Mouse (Mus musculus): ENCODE results near the gene Fig4.

DNA sequence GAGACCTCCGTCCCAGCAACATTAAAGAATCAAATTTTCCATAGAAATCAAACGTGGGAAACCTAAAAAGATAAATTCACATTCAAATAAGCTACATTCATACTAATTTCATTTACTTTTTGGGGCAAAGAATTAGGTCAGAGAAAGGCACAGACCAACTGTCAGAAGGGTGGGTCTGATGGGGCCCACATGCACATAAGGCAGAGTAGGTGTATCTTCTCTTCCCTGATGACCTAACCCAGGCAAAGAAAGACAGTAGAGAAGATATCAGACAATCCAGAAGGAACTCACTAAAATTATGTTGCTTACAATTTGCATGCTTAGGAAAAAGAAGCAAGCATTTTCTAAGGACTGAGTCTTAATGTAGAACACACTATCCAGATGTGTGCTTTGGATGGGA lies 67.9 kb downstream of the Fig4 start:
- TF ChIP-seq GATA1 (IDR thresholded peaks at IDR 0.05; ENCODE audit: low read length) (no peak), TAL1 (IDR thresholded peaks at IDR 0.05; ENCODE audit: low read length) (no peak)

All from erythroblast, embryonic 14.5 days (primary cell).